Mouse (Mus musculus): ENCODE measurements around the gene Katnal1. TPM values are rescaled to one million over a fixed set of nuclear protein-coding genes. Genes with fewer than 3 reads are reported as not detected.

Gene Katnal1
- total RNA-seq, 2 experiments from 2014 or later = 5.5 to 6.9 TPM

Other genes starting within 250 kb of the Katnal1 start
- gene Gm42791, start 65.8 kb upstream of the Katnal1 start, total RNA-seq (2021) = 1 to 10 TPM in 1 of 2 experiments, under 1 TPM in 1; 0.89 to 3.7 TPM